Mouse (Mus musculus) kidney, embryonic 15.5 days (tissue): Measurements from ENCODE around the gene Itga8. TPM values are rescaled to one million over a fixed set of nuclear protein-coding genes. Genes with fewer than 3 reads are reported as not detected.

Experiments
- ATAC-seq: fragments of 200-750 bp; cut with Nextera tagmentation; replicated peaks from 2 replicates; pipeline ENCODE4 v1.8.0; 2017; ENCODE audit warnings: moderate TSS enrichment; ENCODE audit not compliant: low FRiP score
- H3K27ac ChIP-seq: fragments of 300-500 bp; sonication (generic); 2 replicates; pipeline ENCODE4 v1.5.1; 2015; ENCODE audit warnings: mild to moderate bottlenecking, inconsistent platforms
- H3K27me3 ChIP-seq: fragments of 300-500 bp; sonication (generic); 2 replicates; pipeline ENCODE4 v1.6.1; 2015; ENCODE audit warnings: inconsistent platforms
- H3K36me3 ChIP-seq: fragments of 300-500 bp; sonication (generic); 2 replicates; pipeline ENCODE4 v1.6.1; 2015; ENCODE audit warnings: inconsistent platforms
- H3K4me1 ChIP-seq: fragments of 300-500 bp; sonication (generic); 2 replicates; pipeline ENCODE4 v1.6.1; 2015; ENCODE audit warnings: inconsistent platforms
- H3K4me2 ChIP-seq: fragments of 300-500 bp; sonication (generic); 2 replicates; pipeline ENCODE4 v1.6.1; 2015; ENCODE audit warnings: moderate library complexity, mild to moderate bottlenecking, inconsistent platforms
- H3K4me3 ChIP-seq: fragments of 300-500 bp; sonication (generic); replicated peaks from 2 replicates; pipeline ENCODE4 v1.5.1; 2015; ENCODE audit warnings: mild to moderate bottlenecking, inconsistent platforms
- H3K9ac ChIP-seq: fragments of 300-500 bp; sonication (generic); 2 replicates; pipeline ENCODE4 v1.6.1; 2015; ENCODE audit warnings: mild to moderate bottlenecking, inconsistent platforms
- H3K9me3 ChIP-seq: fragments of 300-500 bp; sonication (generic); replicated peaks from 2 replicates; pipeline ENCODE4 v1.6.1; 2016; ENCODE audit warnings: inconsistent platforms
- WGBS: fragments of 180-500 bp; shearing (Covaris S2); methylation state at CpG from one replicate; pipeline ENCODE4 v1.1.7; 2015; ENCODE audit warnings: mixed read lengths; 5-methylcytosine and 5-hydroxymethylcytosine counted together
- polyA plus RNA-seq: library from polyadenylated mRNA; unstranded; fragments of >200 nt; fragmentation: Nextera tagmentation; extraction: Ambion mirVana; gene quantifications from 2 replicates; pipeline ENCODE4 v1.2.1, GENCODE M21; 2015

Gene Itga8
- 39.1 and 39.8 TPM in 2 replicates for polyA plus RNA-seq

GRCm38 (mm10) chr2:12301431-12302170, at the start of gene Itga8:
Gene Itga8 (minus strand): TSS chr2:12301922.
- no peaks in the 10 kb centered on the region for H3K9me3 ChIP-seq
- WGBS: under 1% methylated on average over 56 of the region's 56 CpGs

GRCm38 (mm10) chr2:12348914-12349313, 47.2 kb upstream of the Itga8 start:
- Histone ChIP-seq H3K4me1 (0 out of 2 replicates have a peak, but pooled peaks cover 3% of the 10 kb centered on the region), H3K9me3 (no peaks in the 10 kb centered on the region), H3K27ac (peak overlapping the region; percentile 51; the same call in 1 of the 2 replicates), H3K27me3 (no peaks in the 10 kb centered on the region), H3K9ac (no peak overlapping the region), H3K4me3 (no peak overlapping the region), H3K36me3 (peaks cover 21% of the 10 kb centered on the region; the same call in 1 of the 2 replicates), H3K4me2 (no peak overlapping the region)
- ATAC-seq: no peak
- WGBS: 74% methylated on average over 2 of the region's 2 CpGs

More at GRCm38 (mm10) chr2:12301431-12302170, at the start of gene Itga8:
- Histone ChIP-seq H3K27me3 (peaks cover 8% of the 10 kb centered on the region; the same call in 1 of the 2 replicates), H3K27ac (peak within 1 kb of the TSS; percentile 69), H3K4me2 (peak within 1 kb of the TSS; percentile 88), H3K4me3 (peak within 1 kb of the TSS; percentile 56), H3K36me3 (no peaks in the 10 kb centered on the region), H3K9ac (peak within 1 kb of the TSS; percentile 65), H3K4me1 (peaks cover 12% of the 10 kb centered on the region; the same call in 1 of the 2 replicates)
- ATAC-seq: peak; percentile 94

- Histone ChIP-seq H3K27ac (no peak overlapping the region), H3K4me2 (no peak overlapping the region), H3K4me3 (no peak overlapping the region), H3K9me3 (no peaks in the 10 kb centered on the region), H3K9ac (no peak overlapping the region), H3K4me1 (peaks cover 18% of the 10 kb centered on the region), H3K27me3 (no peaks in the 10 kb centered on the region), H3K36me3 (no peaks in the 10 kb centered on the region)
- ATAC-seq: no peak
- WGBS: 75% methylated on average over 2 of the region's 2 CpGs
Measured at GRCm38 (mm10) chr2:12331962-12332361, 30.2 kb upstream of the Itga8 start.

GRCm38 (mm10) chr2:12329620-12330019, 27.9 kb upstream of the Itga8 start:
- Histone ChIP-seq H3K9ac (no peak overlapping the region), H3K4me2 (no peak overlapping the region), H3K27ac (no peak overlapping the region), H3K27me3 (no peaks in the 10 kb centered on the region), H3K4me1 (peaks cover 18% of the 10 kb centered on the region), H3K9me3 (no peaks in the 10 kb centered on the region), H3K36me3 (no peaks in the 10 kb centered on the region), H3K4me3 (no peak overlapping the region)
- 60% methylated on average over 2 of the region's 2 CpGs for WGBS
- ATAC-seq: no peak

- no peaks in the 10 kb centered on the region for H3K27me3 ChIP-seq
- H3K4me2 ChIP-seq: peak overlapping the region; percentile 62; the same call in 1 of the 2 replicates
- H3K4me3 ChIP-seq: no peak overlapping the region
- H3K27ac ChIP-seq: no peak overlapping the region
- H3K9me3 ChIP-seq: no peaks in the 10 kb centered on the region
- H3K9ac ChIP-seq: no peak overlapping the region
- H3K4me1 ChIP-seq: peaks cover 18% of the 10 kb centered on the region
- WGBS: 23% methylated on average over 5 of the region's 5 CpGs
- ATAC-seq: no peak
- H3K36me3 ChIP-seq: no peaks in the 10 kb centered on the region
Measured at GRCm38 (mm10) chr2:12329068-12329407, 27.3 kb upstream of the Itga8 start.

- no peak overlapping the region for H3K9ac ChIP-seq
- H3K4me1 ChIP-seq: peaks cover 18% of the 10 kb centered on the region
- H3K36me3 ChIP-seq: no peaks in the 10 kb centered on the region
- H3K9me3 ChIP-seq: no peaks in the 10 kb centered on the region
- no peaks in the 10 kb centered on the region for H3K27me3 ChIP-seq
- H3K4me2 ChIP-seq: peak overlapping the region; percentile 62
- no peak overlapping the region for H3K27ac ChIP-seq
- no peak for ATAC-seq
- H3K4me3 ChIP-seq: no peak overlapping the region
- WGBS: 16% methylated on average over 8 of the region's 8 CpGs
Measured at GRCm38 (mm10) chr2:12328355-12329067, 26.8 kb upstream of the Itga8 start.

- Histone ChIP-seq H3K27ac (no peak overlapping the region), H3K9me3 (0 out of 2 replicates have a peak, but pooled peaks cover 1% of the 10 kb centered on the region), H3K4me3 (peak overlapping the region; percentile 38), H3K4me2 (peak overlapping the region; percentile 62), H3K9ac (no peak overlapping the region), H3K27me3 (no peaks in the 10 kb centered on the region), H3K4me1 (peaks cover 18% of the 10 kb centered on the region), H3K36me3 (no peaks in the 10 kb centered on the region)
- ATAC-seq: peak; percentile 33; the same call in 1 of the 2 replicates
- 30% methylated on average over 11 of the region's 11 CpGs for WGBS
Measured at GRCm38 (mm10) chr2:12327691-12328354, 26.1 kb upstream of the Itga8 start.

- H3K9ac ChIP-seq: no peak overlapping the region
- H3K4me3 ChIP-seq: peak overlapping the region; percentile 38
- no peak overlapping the region for H3K27ac ChIP-seq
- H3K27me3 ChIP-seq: no peaks in the 10 kb centered on the region
- H3K9me3 ChIP-seq: 0 out of 2 replicates have a peak, but pooled peaks cover 5% of the 10 kb centered on the region
- 6% methylated on average over 10 of the region's 10 CpGs for WGBS
- peak overlapping the region; percentile 62 for H3K4me2 ChIP-seq
- H3K36me3 ChIP-seq: no peaks in the 10 kb centered on the region
- peak; percentile 83 for ATAC-seq
- peaks cover 18% of the 10 kb centered on the region for H3K4me1 ChIP-seq
Measured at GRCm38 (mm10) chr2:12327216-12327615, 25.5 kb upstream of the Itga8 start.

GRCm38 (mm10) chr2:12325868-12326267, 24.1 kb upstream of the Itga8 start:
- 0 out of 2 replicates have a peak, but pooled peaks cover 5% of the 10 kb centered on the region for H3K9me3 ChIP-seq
- no peak overlapping the region for H3K4me3 ChIP-seq
- H3K4me2 ChIP-seq: no peak overlapping the region
- no peaks in the 10 kb centered on the region for H3K27me3 ChIP-seq
- H3K9ac ChIP-seq: no peak overlapping the region
- H3K27ac ChIP-seq: no peak overlapping the region
- peaks cover 18% of the 10 kb centered on the region for H3K4me1 ChIP-seq
- H3K36me3 ChIP-seq: no peaks in the 10 kb centered on the region
- ATAC-seq: no peak
- 82% methylated on average over 2 of the region's 2 CpGs for WGBS

GRCm38 (mm10) chr2:12325417-12325816, 23.7 kb upstream of the Itga8 start:
- H3K27ac ChIP-seq: no peak overlapping the region
- peaks cover 18% of the 10 kb centered on the region for H3K4me1 ChIP-seq
- H3K9me3 ChIP-seq: 0 out of 2 replicates have a peak, but pooled peaks cover 5% of the 10 kb centered on the region
- no peaks in the 10 kb centered on the region for H3K27me3 ChIP-seq
- no peak overlapping the region for H3K4me3 ChIP-seq
- no peak for ATAC-seq
- no peak overlapping the region for H3K9ac ChIP-seq
- WGBS: 78% methylated on average over 6 of the region's 6 CpGs
- no peaks in the 10 kb centered on the region for H3K36me3 ChIP-seq
- no peak overlapping the region for H3K4me2 ChIP-seq

GRCm38 (mm10) chr2:12320914-12321313, 19.2 kb upstream of the Itga8 start:
- 89% methylated on average over 4 of the region's 4 CpGs for WGBS
- Histone ChIP-seq H3K4me1 (0 out of 2 replicates have a peak, but pooled peaks cover 5% of the 10 kb centered on the region), H3K4me3 (no peak overlapping the region), H3K4me2 (no peak overlapping the region), H3K9ac (no peak overlapping the region), H3K36me3 (no peaks in the 10 kb centered on the region), H3K27me3 (no peaks in the 10 kb centered on the region), H3K9me3 (0 out of 2 replicates have a peak, but pooled peaks cover 5% of the 10 kb centered on the region), H3K27ac (no peak overlapping the region)
- no peak for ATAC-seq
